Mouse (Mus musculus) E14TG2a.4 (cell line): ENCODE measurements around the gene Mrpl27.

ENCODE experiments used
- H3K27me3 ChIP-seq: 2 replicates; pipeline ENCODE4 v1.6.1; 2014; ENCODE audit warnings: low read length, control low read depth; ENCODE audit not compliant: insufficient read depth
- H3K36me3 ChIP-seq: 2 replicates; pipeline ENCODE4 v1.6.1; 2014; ENCODE audit warnings: low read length, control low read depth; ENCODE audit not compliant: insufficient read depth
- H3K4me1 ChIP-seq: replicated peaks from 2 replicates; pipeline ENCODE4 v1.6.1; 2014; ENCODE audit warnings: low read depth, low read length, control low read depth
- H3K4me3 ChIP-seq: replicated peaks from 2 replicates; pipeline ENCODE4 v1.5.1; 2014; ENCODE audit warnings: mild to moderate bottlenecking, low read length
- H3K9me3 ChIP-seq: 2 replicates; pipeline ENCODE4 v1.6.1; 2014; ENCODE audit warnings: low read length, control low read depth
- CTCF ChIP-seq: conservative IDR thresholded peaks from 2 replicates; pipeline ENCODE4 v1.5.1; 2014; ENCODE audit warnings: low read length
- NANOG ChIP-seq: IDR thresholded peaks from 2 replicates; pipeline ENCODE4 v1.6.1; 2014; ENCODE audit warnings: borderline replicate concordance, low read length, mixed read lengths
- POU5F1 ChIP-seq: IDR thresholded peaks from 2 replicates; pipeline ENCODE4 v1.6.1; 2014; ENCODE audit warnings: low read length, borderline replicate concordance

Mrpl27 gene

GRCm38 (mm10) chr11:94699399-94699798 is 45.8 kb downstream of the Mrpl27 start:
- Histone ChIP-seq H3K27me3 (peaks cover 9% of the 10 kb centered on the region; the same call in 1 of the 2 replicates), H3K36me3 (no peaks in the 10 kb centered on the region), H3K9me3 (no peaks in the 10 kb centered on the region), H3K4me1 (peaks cover 25% of the 10 kb centered on the region), H3K4me3 (no peak overlapping the region)
- TF ChIP-seq NANOG (no peak), POU5F1 (no peak), CTCF (peak; percentile 65)

GRCm38 (mm10) chr11:94701401-94702215 is 48.0 kb downstream of the Mrpl27 start:
- Histone ChIP-seq H3K27me3 (peaks cover 9% of the 10 kb centered on the region; the same call in 1 of the 2 replicates), H3K9me3 (peaks cover 16% of the 10 kb centered on the region), H3K36me3 (no peaks in the 10 kb centered on the region), H3K4me3 (peak overlapping the region; percentile 20; the same call in 1 of the 2 replicates), H3K4me1 (peaks cover 25% of the 10 kb centered on the region)
- no peak for TF ChIP-seq POU5F1
- no peak for TF ChIP-seq CTCF
- no peak for TF ChIP-seq NANOG

- peaks cover 16% of the 10 kb centered on the region for H3K9me3 ChIP-seq
- peaks cover 9% of the 10 kb centered on the region; the same call in 1 of the 2 replicates for H3K27me3 ChIP-seq
- peaks cover 22% of the 10 kb centered on the region for H3K4me1 ChIP-seq
- no peak overlapping the region for H3K4me3 ChIP-seq
- TF ChIP-seq NANOG (no peak), POU5F1 (no peak), CTCF (no peak)
- no peaks in the 10 kb centered on the region for H3K36me3 ChIP-seq
Measured at GRCm38 (mm10) chr11:94702216-94702610, 48.6 kb downstream of the Mrpl27 start.

GRCm38 (mm10) chr11:94704020-94704419 is 50.5 kb downstream of the Mrpl27 start:
- peaks cover 16% of the 10 kb centered on the region for H3K9me3 ChIP-seq
- H3K36me3 ChIP-seq: no peaks in the 10 kb centered on the region
- peaks cover 6% of the 10 kb centered on the region for H3K4me1 ChIP-seq
- no peak overlapping the region for H3K4me3 ChIP-seq
- TF ChIP-seq CTCF (peak; percentile 12), POU5F1 (no peak), NANOG (no peak)
- H3K27me3 ChIP-seq: peaks cover 9% of the 10 kb centered on the region; the same call in 1 of the 2 replicates

DNA sequence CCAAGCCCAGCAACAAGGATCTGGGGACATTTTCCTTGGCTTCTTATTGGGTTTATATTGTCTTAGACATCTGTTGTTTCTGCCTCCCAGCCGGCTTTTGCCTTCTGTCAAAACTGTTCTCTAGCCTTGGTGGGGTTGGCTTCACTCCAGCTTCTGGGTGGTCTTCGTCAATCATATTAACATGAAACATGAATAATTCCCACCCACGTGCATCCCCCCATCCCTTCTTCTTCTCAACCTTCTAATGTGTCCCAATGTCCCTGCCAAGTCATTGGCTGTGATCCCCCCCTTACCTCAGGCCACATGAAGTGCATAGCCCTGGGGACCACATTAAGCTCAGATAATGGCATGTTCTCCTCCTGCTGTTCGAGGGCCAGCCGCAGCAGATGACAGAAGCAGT is 50.9 kb downstream of the Mrpl27 start, which contains the start of gene Gm11541:
Gene Gm11541, minus strand, starts transcription at position 28 of the 400 bp plus-strand sequence.
- Histone ChIP-seq H3K27me3 (peaks cover 9% of the 10 kb centered on the region; the same call in 1 of the 2 replicates), H3K36me3 (no peaks in the 10 kb centered on the region), H3K4me3 (no peak within 1 kb of the TSS), H3K4me1 (peaks cover 6% of the 10 kb centered on the region; the same call in 1 of the 2 replicates), H3K9me3 (peaks cover 16% of the 10 kb centered on the region)
- TF ChIP-seq NANOG: no peak
- TF ChIP-seq POU5F1: no peak
- TF ChIP-seq CTCF: no peak
